Mouse (Mus musculus): ENCODE data around the gene Gm30083.

GRCm38 (mm10) chr14:33997427-33997826 is 17.6 kb downstream of the Gm30083 start:
- no peak for TF ChIP-seq CTCF (IDR thresholded peaks at IDR 0.05; ENCODE audit: control insufficient read depth, insufficient read depth, low read length)
- no peak for TF ChIP-seq POLR2A (IDR thresholded peaks at IDR 0.05; ENCODE audit: borderline replicate concordance, control insufficient read depth, low read depth, low read length)
